Mouse (Mus musculus) MEL (cell line): Measurements from ENCODE around the gene Smyd1.

Source experiments
- BHLHE40 ChIP-seq: IDR thresholded peaks from 2 replicates; pipeline ENCODE4 v1.6.1; 2012; ENCODE audit warnings: low read depth, mild to moderate bottlenecking, inconsistent platforms, low read length, improper control_type of control experiment, borderline replicate concordance
- CTCF ChIP-seq, 3 experiments: IDR thresholded peaks in 2 of 3; conservative IDR thresholded peaks in 1 of 3; 2 replicates each; pipeline ENCODE4 v1.5.1; 2011 to 2012; ENCODE audit warnings: low read length in 3 of 3, low read depth in 2 of 3, mild to moderate bottlenecking in 2 of 3, improper control_type of control experiment in 1 of 3, inconsistent platforms in 1 of 3, mixed read lengths in 1 of 3, moderate library complexity in 1 of 3; ENCODE audit not compliant: control insufficient read depth in 1 of 3, insufficient read depth in 1 of 3, poor library complexity in 1 of 3, severe bottlenecking in 1 of 3
- POLR2A ChIP-seq, 2 experiments: IDR thresholded peaks; 2 replicates each; pipeline ENCODE4 v1.6.1; 2011 to 2012; ENCODE audit warnings: low read length in 2 of 2, mild to moderate bottlenecking in 2 of 2, control low read depth in 1 of 2, improper control_type of control experiment in 1 of 2, low read depth in 1 of 2, moderate library complexity in 1 of 2; ENCODE audit not compliant: control insufficient read depth in 1 of 2, insufficient read depth in 1 of 2, poor library complexity in 1 of 2
- POLR2AphosphoS2 ChIP-seq: IDR thresholded peaks from 2 replicates; pipeline ENCODE4 v1.6.1; 2011; ENCODE audit warnings: low read length, improper control_type of control experiment
- TCF12 ChIP-seq: IDR thresholded peaks from 2 replicates; pipeline ENCODE4 v1.6.1; 2014; ENCODE audit warnings: low read depth, mild to moderate bottlenecking, inconsistent platforms, low read length, improper control_type of control experiment, moderate library complexity
- ZC3H11A ChIP-seq: IDR thresholded peaks from 2 replicates; pipeline ENCODE4 v1.6.1; 2012; ENCODE audit warnings: low read depth, mild to moderate bottlenecking, inconsistent platforms, low read length, improper control_type of control experiment

DNA sequence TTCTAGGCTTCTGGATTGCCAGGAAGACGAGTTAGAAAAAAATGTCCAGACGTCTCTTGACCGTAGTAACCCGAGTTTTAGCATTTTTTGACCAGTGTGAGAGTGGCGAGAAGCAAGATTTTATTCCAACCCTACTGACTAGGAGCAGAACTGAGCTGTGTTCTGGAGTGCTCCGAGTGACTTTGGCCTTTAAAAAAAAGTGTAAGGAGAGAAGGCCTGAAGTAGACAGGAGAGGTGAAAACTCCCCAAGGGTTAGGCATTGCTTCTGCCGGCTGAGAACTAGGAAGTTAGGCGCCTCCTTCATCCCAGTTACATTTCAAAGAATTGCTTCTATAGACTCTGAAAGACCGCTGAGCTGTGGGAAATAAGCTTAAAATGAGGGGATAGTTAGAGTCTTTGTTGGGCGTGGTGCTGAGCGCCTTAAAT, 49.7 kb downstream of the Smyd1 start:
- no peak for TF ChIP-seq BHLHE40
- TF ChIP-seq CTCF (IDR thresholded peaks at IDR 0.05 in 2 of 3, conservative IDR thresholded peaks at IDR 0.05 in 1 of 3; ENCODE audit: control insufficient read depth in 1 of 3, insufficient read depth in 1 of 3, low read depth in 2 of 3, low read length in 3 of 3, poor library complexity in 1 of 3, severe bottlenecking in 1 of 3): no peak
- no peak for TF ChIP-seq ZC3H11A
- TF ChIP-seq TCF12: no peak
- TF ChIP-seq POLR2A (IDR thresholded peaks at IDR 0.05; ENCODE audit: control insufficient read depth in 1 of 2, insufficient read depth in 1 of 2, low read depth in 1 of 2, low read length in 2 of 2, poor library complexity in 1 of 2): no peak; a peak in 1 of 4 replicates
- no peak for TF ChIP-seq POLR2AphosphoS2
